Mouse (Mus musculus) liver, embryonic 16.5 days (tissue): Measurements from ENCODE around the gene Shkbp1. TPM values are rescaled to one million over a fixed set of nuclear protein-coding genes. Genes with fewer than 3 reads are reported as not detected.
A peak's percentile ranks its signal among the peaks of the same experiment; 100 is the strongest.

Source experiments
- ATAC-seq: fragments of 200-750 bp; cut with Nextera tagmentation; 2 replicates; pipeline ENCODE4 v1.8.0; 2017; ENCODE audit warnings: low read depth, mild to moderate bottlenecking, moderate number of reproducible peaks, moderate library complexity
- H3K27ac ChIP-seq: fragments of 300-500 bp; sonication (generic); 2 replicates; pipeline ENCODE4 v1.5.1; 2014; ENCODE audit warnings: mild to moderate bottlenecking, low read length
- H3K27me3 ChIP-seq: fragments of 300-500 bp; sonication (generic); 2 replicates; pipeline ENCODE4 v1.6.1; 2014; ENCODE audit warnings: low read depth, low read length, mixed read lengths; ENCODE audit not compliant: control insufficient read depth, insufficient read depth
- H3K36me3 ChIP-seq: fragments of 300-500 bp; sonication (generic); 2 replicates; pipeline ENCODE4 v1.6.1; 2014; ENCODE audit warnings: mild to moderate bottlenecking; ENCODE audit not compliant: control insufficient read depth, insufficient read depth
- H3K4me1 ChIP-seq: fragments of 300-500 bp; sonication (generic); 2 replicates; pipeline ENCODE4 v1.6.1; 2014; ENCODE audit warnings: low read depth, low read length, mixed read lengths; ENCODE audit not compliant: control insufficient read depth
- H3K4me2 ChIP-seq: fragments of 300-500 bp; sonication (generic); 2 replicates; pipeline ENCODE4 v1.6.1; 2014; ENCODE audit warnings: low read depth, low read length, mixed read lengths
- H3K4me3 ChIP-seq: fragments of 300-500 bp; sonication (generic); 2 replicates; pipeline ENCODE4 v1.5.1; 2014; ENCODE audit warnings: low read depth, mild to moderate bottlenecking, low read length
- H3K9ac ChIP-seq: fragments of 300-500 bp; sonication (generic); 2 replicates; pipeline ENCODE4 v1.6.1; 2014; ENCODE audit warnings: low read depth, low read length
- H3K9me3 ChIP-seq: fragments of 300-500 bp; sonication (generic); replicated peaks from 2 replicates; pipeline ENCODE4 v1.6.1; 2016; ENCODE audit warnings: low read length; ENCODE audit not compliant: control insufficient read depth
- WGBS: fragments of 180-500 bp; shearing (Covaris S2); extraction: QIAGEN DNeasy Blood & Tissue Kit; methylation state at CpG from one replicate; pipeline ENCODE4 v1.1.7; 2014; ENCODE audit not compliant: insufficient replicate concordance; 5-methylcytosine and 5-hydroxymethylcytosine counted together
- polyA plus RNA-seq: library from polyadenylated mRNA; unstranded; fragments of >200 nt; fragmentation: Nextera tagmentation; extraction: Ambion mirVana; gene quantifications from 2 replicates; pipeline ENCODE4 v1.2.1, GENCODE M21; 2015

Shkbp1 gene
- polyA plus RNA-seq, 1 experiment from 2014 or later = 16.1 TPM

GRCm38 (mm10) chr7:27339519-27339918 is 16.3 kb downstream of the Shkbp1 start:
- H3K36me3 ChIP-seq = no peaks in the 10 kb centered on the region
- no peak overlapping the region for H3K4me2 ChIP-seq
- no peaks in the 10 kb centered on the region for H3K9me3 ChIP-seq
- no peak for ATAC-seq
- H3K4me1 ChIP-seq = no peaks in the 10 kb centered on the region
- WGBS = 34% methylated on average over 7 of the region's 7 CpGs
- H3K4me3 ChIP-seq = no peak overlapping the region
- H3K27ac ChIP-seq = no peak overlapping the region
- peaks cover 56% of the 10 kb centered on the region for H3K27me3 ChIP-seq
- no peak overlapping the region for H3K9ac ChIP-seq

GRCm38 (mm10) chr7:27339114-27339513 is 16.7 kb downstream of the Shkbp1 start:
- no peak for ATAC-seq
- 64% methylated on average over 4 of the region's 4 CpGs for WGBS
- H3K9ac ChIP-seq = no peak overlapping the region
- no peak overlapping the region for H3K4me3 ChIP-seq
- no peaks in the 10 kb centered on the region for H3K4me1 ChIP-seq
- H3K36me3 ChIP-seq = no peaks in the 10 kb centered on the region
- peaks cover 60% of the 10 kb centered on the region for H3K27me3 ChIP-seq
- H3K4me2 ChIP-seq = no peak overlapping the region
- no peak overlapping the region for H3K27ac ChIP-seq
- no peaks in the 10 kb centered on the region for H3K9me3 ChIP-seq

- no peaks in the 10 kb centered on the region for H3K36me3 ChIP-seq
- H3K4me2 ChIP-seq = peak within 1 kb of the TSS; percentile 39
- 2% methylated on average over 35 of the region's 36 CpGs for WGBS
- peak; percentile 80 for ATAC-seq
- no peak within 1 kb of the TSS for H3K9ac ChIP-seq
- H3K9me3 ChIP-seq = no peaks in the 10 kb centered on the region
- H3K27ac ChIP-seq = no peak within 1 kb of the TSS
- H3K27me3 ChIP-seq = peaks cover 78% of the 10 kb centered on the region
- peak within 1 kb of the TSS; percentile 20; the same call in 1 of the 2 replicates for H3K4me3 ChIP-seq
- H3K4me1 ChIP-seq = peaks cover 4% of the 10 kb centered on the region
These were observed 18.5 kb downstream of the Shkbp1 start, which contains the start of gene Ltbp4 for GRCm38 (mm10) chr7:27337175-27337853. TSS of gene Ltbp4 (minus strand) at chr7:27337692.

GRCm38 (mm10) chr7:27335928-27336823 is 19.6 kb downstream of the Shkbp1 start:
- H3K4me3 ChIP-seq = no peak overlapping the region

GRCm38 (mm10) chr7:27335011-27335720 is 20.7 kb downstream of the Shkbp1 start:
- no peaks in the 10 kb centered on the region for H3K36me3 ChIP-seq
- no peak for ATAC-seq
- H3K4me2 ChIP-seq = no peak overlapping the region
- H3K27ac ChIP-seq = no peak overlapping the region
- peaks cover 100% of the 10 kb centered on the region for H3K27me3 ChIP-seq
- H3K9me3 ChIP-seq = no peaks in the 10 kb centered on the region
- H3K4me3 ChIP-seq = no peak overlapping the region
- H3K4me1 ChIP-seq = peaks cover 15% of the 10 kb centered on the region
- H3K9ac ChIP-seq = no peak overlapping the region
- WGBS = 49% methylated on average over 15 of the region's 15 CpGs

More at GRCm38 (mm10) chr7:27335928-27336823, 19.6 kb downstream of the Shkbp1 start:
- Histone ChIP-seq H3K9me3 (no peaks in the 10 kb centered on the region), H3K4me1 (peaks cover 5% of the 10 kb centered on the region), H3K9ac (no peak overlapping the region), H3K4me2 (0 out of 2 replicates have a peak overlapping the region, but pooled peaks have one; percentile 19), H3K36me3 (no peaks in the 10 kb centered on the region), H3K27ac (no peak overlapping the region), H3K27me3 (peaks cover 90% of the 10 kb centered on the region)
- ATAC-seq = peak; percentile 56
- 2% methylated on average over 47 of the region's 47 CpGs for WGBS

GRCm38 (mm10) chr7:27334405-27334911 is 21.4 kb downstream of the Shkbp1 start:
- Histone ChIP-seq H3K4me3 (no peak overlapping the region), H3K9me3 (no peaks in the 10 kb centered on the region), H3K36me3 (no peaks in the 10 kb centered on the region), H3K27me3 (peaks cover 100% of the 10 kb centered on the region), H3K9ac (no peak overlapping the region), H3K4me1 (peaks cover 20% of the 10 kb centered on the region), H3K27ac (no peak overlapping the region), H3K4me2 (no peak overlapping the region)
- no peak for ATAC-seq
- 2% methylated on average over 32 of the region's 32 CpGs for WGBS

GRCm38 (mm10) chr7:27333316-27333941 is 22.4 kb downstream of the Shkbp1 start:
- Histone ChIP-seq H3K4me1 (peaks cover 20% of the 10 kb centered on the region), H3K4me3 (peak overlapping the region; percentile 45), H3K36me3 (no peaks in the 10 kb centered on the region), H3K27me3 (peaks cover 100% of the 10 kb centered on the region), H3K9ac (no peak overlapping the region; the same call in 1 of the 2 replicates), H3K9me3 (no peaks in the 10 kb centered on the region), H3K4me2 (peak overlapping the region; percentile 42), H3K27ac (no peak overlapping the region)
- no peak for ATAC-seq
- 1% methylated on average over 42 of the region's 77 CpGs for WGBS
